Mouse (Mus musculus): ENCODE measurements around the gene Mrvi1.

Mrvi1 gene

DNA sequence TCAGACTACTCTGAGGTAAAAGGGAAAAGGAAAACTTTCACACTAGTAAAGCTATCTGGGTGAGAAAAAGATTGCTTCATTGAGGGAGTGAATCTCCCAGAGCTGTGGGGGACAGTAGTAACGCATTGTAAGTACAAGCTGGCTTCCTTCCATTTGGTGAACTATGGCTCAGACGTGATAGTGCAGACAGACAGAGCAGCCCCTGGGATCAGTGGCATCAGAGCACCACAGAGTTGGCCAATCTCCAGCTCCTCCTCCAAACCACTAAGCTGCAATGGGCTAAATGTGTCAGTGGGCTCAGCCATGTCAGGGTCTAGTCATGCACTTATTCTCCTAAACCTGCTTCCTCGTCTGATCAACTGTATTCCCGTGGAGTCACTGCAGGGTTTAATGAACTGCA is 158.7 kb downstream of the Mrvi1 start:
- no peak for DNase-seq

DNA sequence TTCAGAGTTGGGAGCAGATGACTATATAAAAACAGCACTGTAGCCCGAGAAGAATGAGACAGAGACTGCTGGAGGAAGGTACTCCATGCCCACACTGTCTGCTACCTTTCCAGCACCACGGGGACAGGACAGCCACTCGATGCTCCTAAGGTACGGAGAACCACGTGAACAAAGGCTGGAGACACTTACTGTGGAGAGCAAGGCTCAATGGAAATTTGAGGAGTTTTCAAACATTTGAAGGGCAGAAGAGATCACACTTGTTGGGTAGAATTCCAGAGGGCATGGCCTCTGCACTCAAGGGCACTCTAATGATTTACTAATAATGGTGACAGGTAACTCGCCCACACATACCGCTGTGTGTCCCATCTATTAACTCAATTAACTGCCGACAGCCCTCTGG is 159.2 kb downstream of the Mrvi1 start:
- no peak for DNase-seq

DNA sequence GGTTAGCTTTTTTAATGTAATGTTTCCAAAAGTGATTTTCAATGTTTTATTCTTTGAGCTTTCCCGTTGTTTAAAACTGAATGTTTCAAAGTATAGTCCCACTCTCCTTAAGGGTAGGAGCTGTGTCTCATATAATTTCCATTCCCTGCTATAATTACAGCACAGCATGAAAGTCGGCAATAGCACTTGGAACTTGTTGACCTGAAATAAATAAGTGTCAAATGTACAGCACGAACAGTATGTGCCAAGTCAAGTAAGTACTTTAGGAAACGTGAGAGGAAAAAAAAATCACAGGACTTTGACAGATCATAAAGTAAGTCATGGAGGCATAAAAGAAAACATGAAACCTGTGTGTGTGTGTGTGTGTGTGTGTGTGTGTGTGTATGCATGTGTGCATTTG is 160.2 kb downstream of the Mrvi1 start:
- no peak for DNase-seq

DNA sequence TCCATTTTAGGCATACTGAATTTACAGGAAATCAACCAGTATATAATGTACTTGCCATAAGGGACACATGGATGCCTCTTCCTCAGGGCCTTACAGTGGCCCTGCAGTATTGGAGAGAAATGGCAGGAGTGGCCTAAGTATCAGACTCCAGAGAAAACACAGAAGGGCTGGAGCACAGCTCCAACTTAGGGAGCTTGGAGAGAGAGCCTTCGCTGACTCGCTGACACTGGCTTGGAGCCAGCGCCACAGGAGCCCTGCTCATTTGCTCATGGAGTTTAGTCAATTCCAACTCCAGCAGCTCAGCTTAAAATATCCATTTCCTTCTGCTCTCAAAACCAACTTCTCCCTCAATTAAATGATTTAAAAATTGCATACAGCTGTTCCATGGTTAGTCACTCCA is 160.6 kb downstream of the Mrvi1 start:
- peak; percentile 46 for DNase-seq

DNA sequence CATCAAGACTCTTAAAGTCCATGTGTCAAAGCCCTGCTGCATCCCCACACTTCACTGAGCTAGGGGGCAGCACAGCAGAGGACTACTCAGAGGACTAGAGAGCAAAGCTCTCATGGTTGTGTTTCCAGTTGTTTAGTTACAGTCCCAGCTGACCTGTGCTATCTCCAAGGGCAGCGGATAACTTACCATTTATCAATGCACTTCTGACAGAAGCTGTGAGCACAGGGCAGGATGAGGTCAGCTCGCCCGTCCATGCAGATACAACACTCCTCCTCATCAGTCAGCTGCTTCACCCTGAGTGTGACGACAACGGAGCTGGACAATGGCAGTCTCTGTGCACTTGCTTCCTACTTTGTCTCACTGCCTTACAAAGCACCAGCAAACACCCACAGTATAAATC is 161.2 kb downstream of the Mrvi1 start:
- DNase-seq = no peak

DNA sequence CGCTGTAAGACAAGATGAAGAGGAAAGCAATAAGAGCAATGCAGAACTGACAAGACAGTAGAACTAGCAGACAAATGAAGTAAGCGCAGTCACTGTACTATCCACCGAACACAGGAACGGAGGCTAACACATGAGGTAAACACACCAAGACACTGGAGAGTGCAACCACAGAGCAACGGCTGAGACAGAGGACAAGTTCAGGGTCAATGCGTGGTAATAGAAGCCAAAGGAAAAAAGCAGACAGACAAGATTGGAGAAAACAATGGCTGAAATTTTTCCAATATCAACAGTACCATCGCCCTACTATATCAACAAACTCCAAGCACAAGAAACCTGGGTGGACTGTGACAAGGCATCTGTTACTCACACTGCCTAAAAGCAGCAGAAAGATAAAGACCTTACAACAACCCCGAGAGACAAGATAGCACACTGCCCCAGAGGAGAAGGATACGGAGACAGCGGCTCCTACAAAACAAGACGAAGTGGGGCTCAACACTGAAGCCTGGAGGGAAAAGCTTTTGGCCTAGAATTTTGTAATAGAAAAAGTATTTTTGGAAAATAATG is 163.4 kb downstream of the Mrvi1 start:
- DNase-seq = no peak
